Mouse (Mus musculus) neural tube, embryonic 11.5 days (tissue): Measurements from ENCODE around the gene Ntn4. TPM values are rescaled to one million over a fixed set of nuclear protein-coding genes. Genes with fewer than 3 reads are reported as not detected.
A peak's percentile ranks its signal among the peaks of the same experiment; 100 is the strongest.

Experiments used
- ATAC-seq: fragments of 200-750 bp; cut with Nextera tagmentation; 2 replicates; pipeline ENCODE4 v1.8.0; 2017; ENCODE audit warnings: moderate number of reproducible peaks, mild to moderate bottlenecking, moderate TSS enrichment, moderate library complexity; ENCODE audit not compliant: insufficient read depth, low FRiP score, low TSS enrichment
- DNase-seq: peaks from one replicate; pipeline ENCODE4 v3.0.0-alpha.2; 2015; ENCODE audit warnings: low spot score
- H3K27ac ChIP-seq: fragments of 300-500 bp; sonication (generic); 2 replicates; pipeline ENCODE4 v1.5.1; 2014; ENCODE audit warnings: low read depth, mild to moderate bottlenecking, low read length
- H3K27me3 ChIP-seq: fragments of 300-500 bp; sonication (generic); 2 replicates; pipeline ENCODE4 v1.6.1; 2014; ENCODE audit warnings: mild to moderate bottlenecking, low read length, mixed read lengths; ENCODE audit not compliant: control insufficient read depth, insufficient read depth
- H3K36me3 ChIP-seq: fragments of 300-500 bp; sonication (generic); 2 replicates; pipeline ENCODE4 v1.6.1; 2014; ENCODE audit warnings: mild to moderate bottlenecking, low read length, moderate library complexity, mixed read lengths; ENCODE audit not compliant: control insufficient read depth, insufficient read depth
- H3K4me1 ChIP-seq: fragments of 300-500 bp; sonication (generic); 2 replicates; pipeline ENCODE4 v1.6.1; 2014; ENCODE audit warnings: low read length, mixed read lengths; ENCODE audit not compliant: control insufficient read depth, insufficient read depth
- H3K4me2 ChIP-seq: fragments of 300-500 bp; sonication (generic); 2 replicates; pipeline ENCODE4 v1.6.1; 2014; ENCODE audit warnings: low read depth, mild to moderate bottlenecking, moderate library complexity
- H3K4me3 ChIP-seq: fragments of 300-500 bp; sonication (generic); 2 replicates; pipeline ENCODE4 v1.5.1; 2014; ENCODE audit warnings: low read depth, low read length
- H3K9ac ChIP-seq: fragments of 300-500 bp; sonication (generic); 2 replicates; pipeline ENCODE4 v1.6.1; 2014; ENCODE audit warnings: mild to moderate bottlenecking, low read length
- H3K9me3 ChIP-seq: fragments of 300-500 bp; sonication (generic); 2 replicates; pipeline ENCODE4 v1.6.1; 2016; ENCODE audit warnings: low read length; ENCODE audit not compliant: control insufficient read depth
- WGBS: fragments of 180-500 bp; shearing (Covaris S2); extraction: QIAGEN DNeasy Blood & Tissue Kit; methylation state at CpG from one replicate; pipeline ENCODE4 v1.1.7; 2014; 5-methylcytosine and 5-hydroxymethylcytosine counted together
- polyA plus RNA-seq: library from polyadenylated mRNA; unstranded; fragments of >200 nt; fragmentation: Nextera tagmentation; extraction: Ambion mirVana; gene quantifications from 2 replicates; pipeline ENCODE4 v1.2.1, GENCODE M21; 2014

The Ntn4 gene
- polyA plus RNA-seq, 1 experiment from 2014 or later = 1.9 TPM

DNA sequence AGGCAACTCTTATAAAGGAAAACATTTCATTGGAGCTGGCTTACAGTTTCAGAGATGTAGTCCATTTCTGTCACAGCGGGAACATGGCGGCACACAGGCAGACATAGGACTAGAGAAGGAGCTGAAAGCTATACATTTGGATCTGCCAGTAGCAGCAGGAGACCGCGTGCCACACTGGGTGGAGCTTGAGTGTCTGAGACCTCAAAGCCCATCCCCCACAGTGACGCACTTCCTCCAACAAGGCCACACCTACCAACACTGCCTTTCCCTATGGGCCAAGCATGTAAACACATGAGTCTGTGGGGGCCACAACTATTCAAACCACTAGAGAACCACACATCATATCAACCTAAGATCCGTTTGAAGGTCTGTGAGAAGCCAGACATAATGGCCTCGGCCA is 31.2 kb upstream of the Ntn4 start:
- Histone ChIP-seq H3K36me3 (no peaks in the 10 kb centered on the region), H3K9ac (no peak overlapping the region), H3K4me2 (no peak overlapping the region), H3K9me3 (no peaks in the 10 kb centered on the region), H3K27me3 (no peaks in the 10 kb centered on the region), H3K4me1 (no peaks in the 10 kb centered on the region), H3K27ac (no peak overlapping the region), H3K4me3 (no peak overlapping the region)
- 91% methylated on average over 7 of the region's 7 CpGs for WGBS
- ATAC-seq (no peak), DNase-seq (no peak)

GRCm38 (mm10) chr10:93610896-93611295 is 29.6 kb upstream of the Ntn4 start:
- Histone ChIP-seq H3K27me3 (no peaks in the 10 kb centered on the region), H3K9ac (no peak overlapping the region), H3K4me3 (no peak overlapping the region), H3K4me2 (no peak overlapping the region), H3K4me1 (no peaks in the 10 kb centered on the region), H3K9me3 (no peaks in the 10 kb centered on the region), H3K36me3 (no peaks in the 10 kb centered on the region), H3K27ac (no peak overlapping the region)
- DNase-seq (no peak), ATAC-seq (no peak)
- 89% methylated on average over 1 of the region's 1 CpGs for WGBS

DNA sequence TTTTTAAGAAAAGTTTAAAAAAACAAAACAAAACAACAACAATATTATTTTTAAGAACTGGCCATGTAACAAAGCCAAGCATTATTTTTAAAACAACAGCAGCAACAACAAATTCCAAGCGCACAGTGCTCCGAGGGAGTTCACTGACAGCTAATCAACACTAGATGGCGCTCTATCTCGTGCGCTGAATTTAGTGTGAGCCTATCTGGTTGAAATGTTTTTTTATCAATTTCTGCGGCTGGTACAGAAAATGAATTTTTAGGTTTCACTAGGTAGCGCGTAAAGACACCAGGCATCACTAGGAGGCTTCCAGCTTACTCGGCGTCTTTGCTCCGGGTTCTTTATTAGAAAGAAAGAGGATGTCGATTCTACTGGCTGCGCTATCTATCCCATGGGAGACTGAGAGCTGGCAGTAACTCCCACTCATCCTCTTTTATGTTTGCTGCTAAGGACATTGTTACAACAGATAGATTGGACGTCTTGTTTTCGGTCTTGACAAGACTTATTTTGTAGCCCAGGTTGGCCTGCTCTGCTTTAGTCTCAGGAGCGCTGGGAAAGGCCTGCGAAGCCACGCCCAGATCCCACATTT is 29.0 kb upstream of the Ntn4 start:
- H3K4me2 ChIP-seq = no peak overlapping the region

GRCm38 (mm10) chr10:93614850-93615249 is 25.6 kb upstream of the Ntn4 start:
- Histone ChIP-seq H3K4me2 (no peak overlapping the region), H3K4me1 (no peaks in the 10 kb centered on the region), H3K4me3 (no peak overlapping the region), H3K27ac (no peak overlapping the region), H3K9ac (no peak overlapping the region), H3K36me3 (no peaks in the 10 kb centered on the region), H3K9me3 (no peaks in the 10 kb centered on the region), H3K27me3 (no peaks in the 10 kb centered on the region)
- no peak for DNase-seq
- ATAC-seq = no peak
- WGBS = 77% methylated on average over 8 of the region's 8 CpGs

More for the DNA sequence above, 29.0 kb upstream of the Ntn4 start:
- 50% methylated on average over 18 of the region's 18 CpGs for WGBS
- H3K27ac ChIP-seq = no peak overlapping the region
- no peaks in the 10 kb centered on the region for H3K4me1 ChIP-seq
- ATAC-seq (no peak), DNase-seq (peak; percentile 63)
- no peaks in the 10 kb centered on the region for H3K27me3 ChIP-seq
- H3K9me3 ChIP-seq = no peaks in the 10 kb centered on the region
- no peak overlapping the region for H3K9ac ChIP-seq
- no peak overlapping the region for H3K4me3 ChIP-seq
- H3K36me3 ChIP-seq = no peaks in the 10 kb centered on the region

GRCm38 (mm10) chr10:93620438-93621179 is 19.9 kb upstream of the Ntn4 start:
- H3K9ac ChIP-seq = no peak overlapping the region
- H3K4me1 ChIP-seq = no peaks in the 10 kb centered on the region
- WGBS = 70% methylated on average over 7 of the region's 7 CpGs
- no peak overlapping the region for H3K4me3 ChIP-seq
- no peaks in the 10 kb centered on the region for H3K9me3 ChIP-seq
- no peaks in the 10 kb centered on the region for H3K27me3 ChIP-seq
- no peak overlapping the region for H3K27ac ChIP-seq
- ATAC-seq (no peak), DNase-seq (no peak)
- no peaks in the 10 kb centered on the region for H3K36me3 ChIP-seq
- no peak overlapping the region for H3K4me2 ChIP-seq

GRCm38 (mm10) chr10:93623725-93624124 is 16.8 kb upstream of the Ntn4 start:
- Histone ChIP-seq H3K36me3 (no peaks in the 10 kb centered on the region), H3K9ac (no peak overlapping the region), H3K9me3 (no peaks in the 10 kb centered on the region), H3K4me1 (no peaks in the 10 kb centered on the region), H3K4me2 (no peak overlapping the region), H3K27me3 (no peaks in the 10 kb centered on the region), H3K4me3 (no peak overlapping the region), H3K27ac (no peak overlapping the region)
- DNase-seq (no peak), ATAC-seq (no peak)
- WGBS = 61% methylated on average over 9 of the region's 9 CpGs

DNA sequence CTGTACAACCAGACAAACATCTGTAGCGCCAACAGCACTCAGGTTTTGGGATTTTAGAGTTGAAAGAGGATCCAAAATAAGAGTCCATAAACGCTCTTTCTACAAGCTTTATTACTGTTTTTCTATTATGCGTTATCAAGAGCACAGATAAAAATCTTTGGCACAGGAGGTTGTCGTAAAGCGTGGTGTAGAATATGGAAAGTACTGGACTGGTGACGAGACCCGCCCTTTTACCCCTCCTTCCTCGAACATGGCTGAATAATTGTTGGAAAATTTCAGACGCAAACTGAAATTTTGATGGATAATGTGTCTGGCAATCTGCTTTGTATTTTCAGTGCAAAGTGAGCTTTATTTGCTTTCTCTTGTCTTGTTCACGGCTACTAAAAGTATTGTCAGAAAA is 16.3 kb upstream of the Ntn4 start:
- H3K36me3 ChIP-seq = no peaks in the 10 kb centered on the region
- ATAC-seq = no peak
- WGBS = 89% methylated on average over 10 of the region's 10 CpGs

DNA sequence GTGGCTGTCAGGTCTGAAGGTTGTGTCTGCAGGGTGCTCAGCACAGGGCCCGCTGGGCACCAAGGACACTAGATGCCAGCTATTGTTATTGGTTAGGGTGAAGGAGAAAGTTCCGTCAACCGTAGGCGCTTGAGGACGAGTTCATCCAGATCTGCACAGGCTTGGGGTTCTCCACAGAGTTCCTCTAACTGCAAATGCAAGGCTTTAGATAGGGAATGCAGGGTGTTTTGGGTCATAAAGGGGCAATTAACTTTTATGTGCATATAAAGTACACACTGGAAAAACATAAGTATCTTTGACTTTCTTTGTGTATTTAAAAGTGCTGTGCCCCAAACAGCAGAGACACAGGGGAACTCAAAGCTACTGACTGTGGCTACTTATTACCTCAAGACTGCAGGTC is 10.2 kb upstream of the Ntn4 start:
- ATAC-seq (no peak), DNase-seq (no peak)
- Histone ChIP-seq H3K4me2 (no peak overlapping the region), H3K36me3 (no peaks in the 10 kb centered on the region), H3K9me3 (no peaks in the 10 kb centered on the region), H3K9ac (no peak overlapping the region), H3K4me1 (no peaks in the 10 kb centered on the region), H3K27ac (no peak overlapping the region), H3K4me3 (no peak overlapping the region), H3K27me3 (no peaks in the 10 kb centered on the region)
- WGBS = 90% methylated on average over 5 of the region's 5 CpGs

More for the DNA sequence above, 16.3 kb upstream of the Ntn4 start:
- Histone ChIP-seq H3K9me3 (no peaks in the 10 kb centered on the region), H3K27ac (no peak overlapping the region), H3K4me2 (no peak overlapping the region), H3K4me3 (no peak overlapping the region), H3K27me3 (no peaks in the 10 kb centered on the region), H3K9ac (no peak overlapping the region), H3K4me1 (no peaks in the 10 kb centered on the region)
- no peak for DNase-seq

- Histone ChIP-seq H3K4me1 (no peaks in the 10 kb centered on the region), H3K36me3 (no peaks in the 10 kb centered on the region), H3K9ac (no peak overlapping the region), H3K4me3 (no peak overlapping the region), H3K9me3 (no peaks in the 10 kb centered on the region), H3K4me2 (no peak overlapping the region), H3K27me3 (no peaks in the 10 kb centered on the region), H3K27ac (no peak overlapping the region)
- DNase-seq (no peak), ATAC-seq (no peak)
- 76% methylated on average over 4 of the region's 4 CpGs for WGBS
These were observed 8.4 kb upstream of the Ntn4 start for GRCm38 (mm10) chr10:93632086-93632485.
